Mouse (Mus musculus) telencephalon, adult 2 months (tissue): Measurements from ENCODE around the gene Klc1.

ENCODE experiments used
- DNase-seq: peaks from one replicate; pipeline ENCODE4 v3.0.0-alpha.2; 2011; ENCODE audit warnings: low read depth, low spot score

Klc1 gene

GRCm38 (mm10) chr12:111770651-111771050 is 12.0 kb downstream of the Klc1 start:
- no peak for DNase-seq

GRCm38 (mm10) chr12:111774156-111774555 is 15.5 kb downstream of the Klc1 start:
- no peak for DNase-seq

GRCm38 (mm10) chr12:111774845-111775244 is 16.2 kb downstream of the Klc1 start:
- no peak for DNase-seq

GRCm38 (mm10) chr12:111777919-111778318 is 19.3 kb downstream of the Klc1 start:
- DNase-seq: no peak

- no peak for DNase-seq
Observed at GRCm38 (mm10) chr12:111779544-111779943, 20.9 kb downstream of the Klc1 start.

- no peak for DNase-seq
Observed at GRCm38 (mm10) chr12:111785174-111785573, 26.5 kb downstream of the Klc1 start.

GRCm38 (mm10) chr12:111787015-111787414 is 28.4 kb downstream of the Klc1 start:
- no peak for DNase-seq

- no peak for DNase-seq
Observed at GRCm38 (mm10) chr12:111790090-111790489, 31.4 kb downstream of the Klc1 start.

GRCm38 (mm10) chr12:111790631-111791030 is 32.0 kb downstream of the Klc1 start:
- no peak for DNase-seq

GRCm38 (mm10) chr12:111791474-111792104 is 32.9 kb downstream of the Klc1 start:
- peak; percentile 76 for DNase-seq

GRCm38 (mm10) chr12:111794102-111794501 is 35.5 kb downstream of the Klc1 start:
- DNase-seq: no peak

GRCm38 (mm10) chr12:111794526-111795179 is 36.0 kb downstream of the Klc1 start:
- DNase-seq: no peak

GRCm38 (mm10) chr12:111795180-111795895 is 36.7 kb downstream of the Klc1 start:
- DNase-seq: no peak

- no peak for DNase-seq
Observed at GRCm38 (mm10) chr12:111797251-111797650, 38.6 kb downstream of the Klc1 start.

- no peak for DNase-seq
Observed at GRCm38 (mm10) chr12:111798493-111798892, 39.8 kb downstream of the Klc1 start.

GRCm38 (mm10) chr12:111800459-111801183 is 42.0 kb downstream of the Klc1 start:
- no peak for DNase-seq

GRCm38 (mm10) chr12:111803538-111803937 is 44.9 kb downstream of the Klc1 start:
- no peak for DNase-seq

- no peak for DNase-seq
Observed at GRCm38 (mm10) chr12:111808775-111809174, 50.1 kb downstream of the Klc1 start.

GRCm38 (mm10) chr12:111809762-111810161 is 51.1 kb downstream of the Klc1 start:
- peak; percentile 54 for DNase-seq

- no peak for DNase-seq
Observed at GRCm38 (mm10) chr12:111812075-111812474, 53.4 kb downstream of the Klc1 start.

- DNase-seq: no peak
Observed at GRCm38 (mm10) chr12:111812611-111813010, 54.0 kb downstream of the Klc1 start.
